Mouse (Mus musculus): ENCODE data around the gene Lrtm1. TPM values are rescaled to one million over a fixed set of nuclear protein-coding genes. Genes with fewer than 3 reads are reported as not detected.

Lrtm1 gene
- polyA plus RNA-seq, 1 experiment from 2014 or later, result 0.03 TPM

- WGBS, result 71% methylated on average over 4 of the region's 4 CpGs
- no peak for TF ChIP-seq CTCF (IDR thresholded peaks at IDR 0.05; ENCODE audit: low read depth)
- H3K4me2 ChIP-seq, result no peak overlapping the region
- no peak for DNase-seq
- H3K4me1 ChIP-seq (ENCODE audit: insufficient read depth), result no peaks in the 10 kb centered on the region
- no peaks in the 10 kb centered on the region for H3K27me3 ChIP-seq (ENCODE audit: insufficient read depth, low read length)
- no peaks in the 10 kb centered on the region for H3K9me3 ChIP-seq (ENCODE audit: low read depth, low read length)
- ATAC-seq (ENCODE audit: insufficient read depth), result no peak
- H3K4me3 ChIP-seq (ENCODE audit: low read depth, low read length), result no peak overlapping the region
- H3K9ac ChIP-seq, result no peak overlapping the region
- no peaks in the 10 kb centered on the region for H3K36me3 ChIP-seq (ENCODE audit: insufficient read depth)
- no peak overlapping the region for H3K27ac ChIP-seq (ENCODE audit: low read depth)
Observed at GRCm38 (mm10) chr14:29021295-29021694, 3.3 kb downstream of the Lrtm1 start.

DNA sequence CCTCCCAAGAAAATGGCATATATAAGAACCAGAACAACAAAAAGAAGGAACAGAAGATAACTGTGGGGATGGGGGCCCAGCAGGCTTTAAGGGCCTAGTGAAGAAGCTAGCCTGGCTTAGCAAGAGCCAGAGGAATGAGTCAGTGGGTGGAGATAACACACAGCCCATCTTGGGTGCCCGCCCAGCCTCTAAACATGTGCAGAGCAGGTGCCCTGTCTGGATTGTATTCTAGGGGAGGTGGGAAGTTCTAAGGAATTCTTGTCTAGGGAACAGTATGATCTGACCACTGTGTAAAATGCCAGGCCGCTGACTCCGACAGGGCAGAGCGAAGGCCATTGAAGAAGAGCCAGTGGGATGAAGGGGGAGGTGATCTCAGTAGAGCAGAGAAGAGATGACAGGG lies 5.2 kb downstream of the Lrtm1 start:
- H3K27me3 ChIP-seq (ENCODE audit: insufficient read depth, low read length), result no peaks in the 10 kb centered on the region
- WGBS, result 93% methylated on average over 4 of the region's 4 CpGs
- no peaks in the 10 kb centered on the region for H3K36me3 ChIP-seq (ENCODE audit: insufficient read depth)
- no peak overlapping the region for H3K4me3 ChIP-seq (ENCODE audit: low read depth, low read length)
- H3K4me1 ChIP-seq (ENCODE audit: insufficient read depth), result no peaks in the 10 kb centered on the region
- ATAC-seq (ENCODE audit: insufficient read depth) (no peak), DNase-seq (no peak)
- no peak overlapping the region for H3K9ac ChIP-seq
- no peak overlapping the region for H3K27ac ChIP-seq (ENCODE audit: low read depth)
- no peaks in the 10 kb centered on the region for H3K9me3 ChIP-seq (ENCODE audit: low read depth, low read length)
- H3K4me2 ChIP-seq, result no peak overlapping the region
- no peak for TF ChIP-seq CTCF (IDR thresholded peaks at IDR 0.05; ENCODE audit: low read depth)

DNA sequence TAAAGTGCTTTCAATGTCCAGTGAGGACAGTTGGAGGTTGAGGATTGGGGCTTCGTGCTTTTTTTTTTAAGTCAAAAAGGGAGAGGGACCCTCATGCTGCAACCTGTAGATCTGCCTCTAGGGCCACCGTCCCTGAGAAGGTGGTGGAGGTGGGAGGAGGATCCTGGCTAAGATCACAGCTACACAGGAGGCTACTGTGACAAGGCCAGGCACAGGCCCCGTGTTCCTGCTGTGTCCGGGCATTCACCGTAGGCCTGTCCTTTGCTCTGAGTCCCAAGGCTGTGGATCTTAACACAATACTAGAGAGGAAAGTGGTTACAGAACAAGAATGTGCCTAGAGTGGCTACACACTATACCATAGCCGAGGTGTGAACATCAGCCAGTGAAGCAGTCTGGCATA lies 7.3 kb downstream of the Lrtm1 start:
- Histone ChIP-seq H3K27me3 (ENCODE audit: insufficient read depth, low read length) (no peaks in the 10 kb centered on the region), H3K9ac (no peak overlapping the region), H3K4me2 (no peak overlapping the region), H3K9me3 (ENCODE audit: low read depth, low read length) (no peaks in the 10 kb centered on the region), H3K4me1 (ENCODE audit: insufficient read depth) (no peaks in the 10 kb centered on the region), H3K4me3 (ENCODE audit: low read depth, low read length) (no peak overlapping the region), H3K27ac (ENCODE audit: low read depth) (no peak overlapping the region), H3K36me3 (ENCODE audit: insufficient read depth) (no peaks in the 10 kb centered on the region)
- ATAC-seq (ENCODE audit: insufficient read depth) (no peak), DNase-seq (no peak)
- no peak for TF ChIP-seq CTCF (IDR thresholded peaks at IDR 0.05; ENCODE audit: low read depth)
- 77% methylated on average over 6 of the region's 6 CpGs for WGBS

GRCm38 (mm10) chr14:29027276-29027675 lies 9.3 kb downstream of the Lrtm1 start:
- TF ChIP-seq CTCF (IDR thresholded peaks at IDR 0.05; ENCODE audit: low read depth), result no peak
- no peak overlapping the region for H3K9ac ChIP-seq
- no peaks in the 10 kb centered on the region for H3K9me3 ChIP-seq (ENCODE audit: low read depth, low read length)
- H3K4me2 ChIP-seq, result no peak overlapping the region
- no peaks in the 10 kb centered on the region for H3K36me3 ChIP-seq (ENCODE audit: insufficient read depth)
- H3K27ac ChIP-seq (ENCODE audit: low read depth), result no peak overlapping the region
- no peaks in the 10 kb centered on the region for H3K27me3 ChIP-seq (ENCODE audit: insufficient read depth, low read length)
- H3K4me3 ChIP-seq (ENCODE audit: low read depth, low read length), result no peak overlapping the region
- ATAC-seq (ENCODE audit: insufficient read depth) (no peak), DNase-seq (no peak)
- 85% methylated on average over 5 of the region's 5 CpGs for WGBS
- no peaks in the 10 kb centered on the region for H3K4me1 ChIP-seq (ENCODE audit: insufficient read depth)

- WGBS, result 76% methylated on average over 6 of the region's 6 CpGs
- no peak overlapping the region for H3K4me2 ChIP-seq
Observed at GRCm38 (mm10) chr14:29028391-29029106, 10.5 kb downstream of the Lrtm1 start.

DNA sequence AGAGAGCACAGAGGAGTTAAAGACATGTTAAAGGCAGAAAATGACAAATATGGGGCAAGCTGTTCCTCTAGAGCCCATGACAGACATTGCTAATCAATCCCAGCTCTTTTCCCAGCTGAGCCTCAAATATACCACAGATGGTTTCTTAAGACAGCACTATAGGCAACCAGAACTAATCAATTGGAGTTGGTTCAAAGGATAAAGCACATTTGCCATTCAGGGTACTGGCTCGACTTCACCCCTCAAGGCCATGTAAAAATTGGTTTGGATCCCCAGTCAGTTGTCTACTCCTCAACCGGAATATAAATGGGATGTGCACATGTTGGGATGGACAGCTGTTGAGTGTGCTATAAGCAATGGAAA lies 11.1 kb downstream of the Lrtm1 start:
- H3K4me3 ChIP-seq (ENCODE audit: low read depth, low read length), result no peak overlapping the region
- no peak overlapping the region for H3K27ac ChIP-seq (ENCODE audit: low read depth)
- no peak for TF ChIP-seq CTCF (IDR thresholded peaks at IDR 0.05; ENCODE audit: low read depth)
- no peaks in the 10 kb centered on the region for H3K4me1 ChIP-seq (ENCODE audit: insufficient read depth)
- DNase-seq (no peak), ATAC-seq (ENCODE audit: insufficient read depth) (no peak)
- H3K4me2 ChIP-seq, result no peak overlapping the region
- H3K9ac ChIP-seq, result no peak overlapping the region
- no peaks in the 10 kb centered on the region for H3K36me3 ChIP-seq (ENCODE audit: insufficient read depth)
- H3K27me3 ChIP-seq (ENCODE audit: insufficient read depth, low read length), result no peaks in the 10 kb centered on the region
- WGBS, result 87% methylated on average over 2 of the region's 2 CpGs
- H3K9me3 ChIP-seq (ENCODE audit: low read depth, low read length), result no peaks in the 10 kb centered on the region

More at GRCm38 (mm10) chr14:29028391-29029106, 10.5 kb downstream of the Lrtm1 start:
- H3K36me3 ChIP-seq (ENCODE audit: insufficient read depth), result no peaks in the 10 kb centered on the region
- no peak overlapping the region for H3K4me3 ChIP-seq (ENCODE audit: low read depth, low read length)
- H3K9me3 ChIP-seq (ENCODE audit: low read depth, low read length), result no peaks in the 10 kb centered on the region
- H3K27ac ChIP-seq (ENCODE audit: low read depth), result no peak overlapping the region
- no peaks in the 10 kb centered on the region for H3K27me3 ChIP-seq (ENCODE audit: insufficient read depth, low read length)
- no peaks in the 10 kb centered on the region for H3K4me1 ChIP-seq (ENCODE audit: insufficient read depth)
- DNase-seq (no peak), ATAC-seq (ENCODE audit: insufficient read depth) (no peak)
- H3K9ac ChIP-seq, result no peak overlapping the region
- no peak for TF ChIP-seq CTCF (IDR thresholded peaks at IDR 0.05; ENCODE audit: low read depth)

- Histone ChIP-seq H3K9ac (no peak overlapping the region), H3K9me3 (ENCODE audit: low read depth, low read length) (no peaks in the 10 kb centered on the region), H3K4me2 (no peak overlapping the region), H3K4me1 (ENCODE audit: insufficient read depth) (no peaks in the 10 kb centered on the region), H3K27me3 (ENCODE audit: insufficient read depth, low read length) (no peaks in the 10 kb centered on the region), H3K27ac (ENCODE audit: low read depth) (no peak overlapping the region), H3K36me3 (ENCODE audit: insufficient read depth) (no peaks in the 10 kb centered on the region), H3K4me3 (ENCODE audit: low read depth, low read length) (no peak overlapping the region)
- WGBS, result 48% methylated on average over 11 of the region's 11 CpGs
- DNase-seq, result no peak
- no peak for ATAC-seq (ENCODE audit: insufficient read depth)
- no peak for TF ChIP-seq CTCF (IDR thresholded peaks at IDR 0.05; ENCODE audit: low read depth)
Observed at GRCm38 (mm10) chr14:29029896-29030420, 11.9 kb downstream of the Lrtm1 start.

Data from lung, embryonic 14.5 days (tissue).